Comparison of ENCODE assay signal across 8 mouse cellular contexts in the genomic region with DNA sequence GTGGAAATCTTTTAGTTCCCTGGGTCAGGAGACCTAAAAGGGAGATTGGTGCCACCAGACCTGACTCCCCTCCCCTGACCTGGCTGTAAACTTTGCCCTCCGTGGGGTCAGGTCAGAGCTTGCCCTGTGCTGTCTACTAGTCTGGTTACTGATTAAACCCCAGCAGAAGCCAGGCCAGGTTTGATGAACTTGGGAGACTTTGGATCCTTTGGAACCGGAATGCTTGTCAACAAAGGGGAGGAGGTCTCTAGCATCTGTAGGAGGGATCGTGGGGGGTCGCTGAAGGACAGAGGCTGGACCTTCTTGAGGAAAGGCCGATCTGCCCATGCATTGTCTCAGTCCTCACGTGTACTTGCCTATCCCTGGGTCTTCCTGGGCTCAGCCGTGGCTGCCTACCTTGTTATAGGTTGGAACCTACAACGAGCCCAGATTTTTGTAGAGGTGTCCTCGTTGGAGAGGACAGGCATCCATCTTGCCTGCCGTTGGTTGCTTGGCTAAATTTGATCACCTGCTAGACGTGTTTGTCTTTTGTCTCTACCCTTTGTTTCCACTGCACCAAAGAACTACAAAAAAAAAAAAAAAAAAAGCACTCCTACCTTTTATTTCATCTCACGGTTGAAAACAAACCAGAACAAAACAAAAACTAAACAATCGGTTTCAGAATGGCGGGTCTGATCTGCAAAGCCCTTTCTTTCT. TPM values are rescaled to one million over a fixed set of nuclear protein-coding genes. Genes with fewer than 3 reads are reported as not detected.
A peak's percentile ranks its signal among the peaks of the same experiment; 100 is the strongest.
DNase-seq lines count a peak whose midpoint lies in the region; ATAC-seq and TF ChIP-seq lines count a peak whose summit lies in the region.

No protein-coding gene starts in this region.

- H3K27ac ChIP-seq in intestine, postnatal 0 days (ENCODE audit: low read depth, low read length) = peak overlapping the region; percentile 95
- peak overlapping the region; percentile 97 for H3K27ac ChIP-seq in liver, postnatal 0 days (ENCODE audit: low read depth)

- no peak for TF ChIP-seq CTCF in intestine, postnatal 0 days (IDR thresholded peaks at IDR 0.05; ENCODE audit: low read depth)
- no peak for TF ChIP-seq CTCF in liver, postnatal 0 days (IDR thresholded peaks at IDR 0.05; ENCODE audit: low read depth)

- peak; percentile 59; the same call in 1 of the 2 replicates for TF ChIP-seq EP300 in liver, postnatal 0 days (IDR thresholded peaks at IDR 0.05; ENCODE audit: low read depth)

- no peaks in the 10 kb centered on the region for H3K9me3 ChIP-seq in intestine, postnatal 0 days (ENCODE audit: control insufficient read depth)
- no peaks in the 10 kb centered on the region for H3K9me3 ChIP-seq in liver, postnatal 0 days (ENCODE audit: low read length)

- peak overlapping the region; percentile 45 for H3K9ac ChIP-seq in intestine, postnatal 0 days (ENCODE audit: low read depth, low read length)
- H3K9ac ChIP-seq in liver, postnatal 0 days (replicated peaks) = peak overlapping the region; percentile 50; the same call in 1 of the 2 replicates

- no peaks in the 10 kb centered on the region for H3K36me3 ChIP-seq in intestine, postnatal 0 days (ENCODE audit: control insufficient read depth, insufficient read depth)
- 0 out of 2 replicates have a peak, but pooled peaks cover 6% of the 10 kb centered on the region for H3K36me3 ChIP-seq in liver, postnatal 0 days (replicated peaks; ENCODE audit: insufficient read depth, low read length)

- H3K4me1 ChIP-seq in intestine, postnatal 0 days (replicated peaks; ENCODE audit: control insufficient read depth, insufficient read depth, low read length) = peaks cover 25% of the 10 kb centered on the region
- H3K4me1 ChIP-seq in liver, postnatal 0 days (ENCODE audit: insufficient read depth) = peaks cover 63% of the 10 kb centered on the region

- WGBS in intestine, postnatal 0 days = 20% methylated on average over 14 of the region's 14 CpGs
- 53% methylated on average over 14 of the region's 14 CpGs for WGBS in liver, postnatal 0 days (ENCODE audit: insufficient replicate concordance)

- peak; percentile 50 for DNase-seq in CD4-positive, CD25-positive, alpha-beta regulatory T cell, adult 2 months (ENCODE audit: low read depth, low spot score)
- peak; percentile 74 for DNase-seq in embryo, embryonic 9.5 days (ENCODE audit: extremely low spot score)
- peak; percentile 73 for DNase-seq in liver, postnatal 0 days
- no peak for DNase-seq in right cerebral cortex, postnatal 36 days (ENCODE audit: low spot score in 2 of 2)
- DNase-seq in heart, adult 9 months (ENCODE audit: low spot score in 2 of 2) = no peak
- DNase-seq in cerebellum, adult 11 months = no peak

- H3K4me3 ChIP-seq in intestine, postnatal 0 days (ENCODE audit: low read depth, low read length) = peak overlapping the region; percentile 96
- H3K4me3 ChIP-seq in liver, postnatal 0 days (ENCODE audit: low read depth, low read length) = peak overlapping the region; percentile 87

- H3K27me3 ChIP-seq in intestine, postnatal 0 days (replicated peaks; ENCODE audit: control insufficient read depth, insufficient read depth, low read length) = no peaks in the 10 kb centered on the region
- H3K27me3 ChIP-seq in liver, postnatal 0 days (ENCODE audit: insufficient read depth, low read length) = no peaks in the 10 kb centered on the region

- ATAC-seq in intestine, postnatal 0 days = peak; percentile 25; the same call in 1 of the 2 replicates
- peak; percentile 58 for ATAC-seq in liver, postnatal 0 days
- ATAC-seq in granulocyte monocyte progenitor cell, adult 5-6 weeks (replicated peaks; ENCODE audit: poor library complexity, severe bottlenecking) = no peak

- peak overlapping the region; percentile 77 for H3K4me2 ChIP-seq in intestine, postnatal 0 days (replicated peaks; ENCODE audit: low read depth)
- H3K4me2 ChIP-seq in liver, postnatal 0 days (ENCODE audit: low read depth, low read length) = peak overlapping the region; percentile 95

RNA-seq across cellular contexts. Expression of gene Cmip, which starts 3.5 kb away (rescaled TPM):
- polyA plus RNA-seq in intestine, postnatal 0 days (2015; fragmentation: Nextera tagmentation; extraction: Ambion mirVana) = 47.1 and 48.9 TPM in 2 replicates
- 22.3 and 22.6 TPM in 2 replicates for polyA plus RNA-seq in liver, postnatal 0 days (2015; fragmentation: Nextera tagmentation; extraction: Ambion mirVana)
- total RNA-seq in granulocyte monocyte progenitor cell, adult 5-6 weeks (2014; fragmentation: Nextera tagmentation) = 30.7 and 49.5 TPM in 2 replicates
- total RNA-seq in granulocyte monocyte progenitor cell, adult 5-6 weeks (2017) = 6.0 and 11.8 TPM in 2 replicates

Comparison
In these comparisons a context has a peak if more than half of its experiments do, and no peak if none do; other contexts are left out.
1. DNase-seq: peak in CD4-positive, CD25-positive, alpha-beta regulatory T cell, adult 2 months (single experiment), embryo, embryonic 9.5 days (single experiment) and liver, postnatal 0 days (single experiment); none in right cerebral cortex, postnatal 36 days (0 of 2), heart, adult 9 months (0 of 2) and cerebellum, adult 11 months (single experiment).